Mouse (Mus musculus) ES-Bruce4 (cell line): ENCODE data around the gene Hoxd4.

Source experiments
- CTCF ChIP-seq: IDR thresholded peaks from one replicate; pipeline ENCODE4 v1.8.1; 2011; ENCODE audit warnings: low read depth, low read length
- EP300 ChIP-seq: IDR thresholded peaks from 2 replicates; pipeline ENCODE4 v1.6.1; 2011; ENCODE audit warnings: low read depth, low read length; ENCODE audit not compliant: insufficient read depth
- POLR2A ChIP-seq: IDR thresholded peaks from one replicate; pipeline ENCODE4 v1.8.1; 2011; ENCODE audit warnings: low read length; ENCODE audit not compliant: insufficient read depth

DNA sequence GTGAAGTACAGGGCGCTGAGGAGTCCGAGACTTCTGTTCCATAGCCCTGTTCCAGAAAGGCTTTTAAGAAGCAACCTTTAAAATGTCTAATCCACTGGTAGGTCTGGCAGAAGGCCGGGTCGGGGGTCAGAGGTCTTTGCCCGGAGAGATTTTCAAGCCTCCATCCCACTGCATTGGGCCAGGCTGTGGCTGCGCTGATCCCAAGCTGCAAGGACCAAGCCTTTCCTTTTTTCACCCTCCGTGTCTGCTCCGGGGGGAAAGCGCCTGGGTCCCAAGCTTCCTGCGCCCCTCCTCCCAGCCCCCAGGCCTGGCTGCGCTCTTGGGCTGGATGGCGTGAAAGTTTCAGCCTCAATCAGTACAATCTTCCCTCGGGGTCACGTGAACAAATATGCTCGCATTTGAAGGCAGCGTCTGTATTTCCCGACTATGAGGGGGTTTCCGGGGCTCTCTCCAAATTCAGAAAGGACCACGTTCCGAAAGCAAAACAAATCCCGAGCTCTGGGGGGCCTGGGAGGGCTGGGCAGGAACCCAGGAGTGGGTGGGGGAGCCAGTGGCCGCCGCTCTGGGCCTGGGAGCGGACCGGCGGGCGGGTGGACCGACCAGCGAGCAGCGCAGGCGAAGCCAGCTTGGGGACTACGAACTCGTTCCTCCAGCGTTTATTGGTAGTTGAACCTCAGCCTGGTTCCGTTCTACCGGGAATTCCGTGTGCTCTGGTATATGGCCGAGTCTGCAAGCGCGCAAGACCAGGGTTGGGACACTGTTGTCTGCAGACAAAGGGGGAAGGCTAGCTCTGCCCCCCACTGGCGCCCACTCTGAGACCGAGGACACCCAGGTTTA lies 24.3 kb downstream of the Hoxd4 start:
- no peak for TF ChIP-seq CTCF
- no peak for TF ChIP-seq POLR2A
- TF ChIP-seq EP300, result no peak
